Mouse (Mus musculus): ENCODE measurements around the gene Chac2. TPM values are rescaled to one million over a fixed set of nuclear protein-coding genes. Genes with fewer than 3 reads are reported as not detected.

Chac2 gene
- polyA plus RNA-seq, 1 experiment from 2014 or later = 10.8 TPM

- Histone ChIP-seq H3K4me3 (ENCODE audit: low read depth, low read length) (no peak overlapping the region), H3K9ac (ENCODE audit: low read length) (no peak overlapping the region), H3K9me3 (ENCODE audit: control insufficient read depth, low read length) (no peaks in the 10 kb centered on the region), H3K27ac (replicated peaks; ENCODE audit: low read depth, low read length) (no peak overlapping the region), H3K4me1 (ENCODE audit: control insufficient read depth, insufficient read depth, low read length) (no peaks in the 10 kb centered on the region), H3K27me3 (ENCODE audit: control insufficient read depth, insufficient read depth, low read length) (no peaks in the 10 kb centered on the region), H3K4me2 (ENCODE audit: low read depth, severe bottlenecking) (no peak overlapping the region), H3K36me3 (ENCODE audit: control insufficient read depth, insufficient read depth, low read length) (peaks cover 7% of the 10 kb centered on the region; the same call in 1 of the 2 replicates)
- no peak for DNase-seq (ENCODE audit: low spot score)
- ATAC-seq (ENCODE audit: insufficient number of reproducible peaks, low FRiP score, low TSS enrichment, low read depth) = no peak
Observed at GRCm38 (mm10) chr11:30928079-30928478, 58.1 kb downstream of the Chac2 start.

Other genes starting within 250 kb of the Chac2 start
- gene Psme4, start 214.6 kb downstream of the Chac2 start, polyA plus RNA-seq (2014; fragmentation: Nextera tagmentation; extraction: Ambion mirVana) = 36.5 and 36.9 TPM in 2 replicates
- 0.52 and 0.56 TPM in 2 replicates for gene Gpr75, start 101.0 kb downstream of the Chac2 start, polyA plus RNA-seq (2014; fragmentation: Nextera tagmentation; extraction: Ambion mirVana)
- gene Asb3, start 100.9 kb downstream of the Chac2 start, polyA plus RNA-seq (2014; fragmentation: Nextera tagmentation; extraction: Ambion mirVana) = 31.2 and 31.9 TPM in 2 replicates
- gene Erlec1, start 32.0 kb downstream of the Chac2 start, polyA plus RNA-seq (2014; fragmentation: Nextera tagmentation; extraction: Ambion mirVana) = 9.6 and 10.6 TPM in 2 replicates
- not detected in 2 replicates for gene Gm17332, start 196.1 kb upstream of the Chac2 start, polyA plus RNA-seq (2014; fragmentation: Nextera tagmentation; extraction: Ambion mirVana)

Measured in limb, embryonic 11.5 days (tissue).